25 mouse cellular contexts compared by ENCODE assay signal in genomic region chr11:67169301-67169700, GRCm38 (mm10). TPM values are rescaled to one million over a fixed set of nuclear protein-coding genes. Genes with fewer than 3 reads are reported as not detected.
DNase-seq lines count a peak whose midpoint lies in the region; ATAC-seq and TF ChIP-seq lines count a peak whose summit lies in the region.
"Had no signal": no experiment of that assay in that cellular context is flagged by ENCODE, and none has a peak within 500 bp of the region (broad histone marks: within the 10 kb centered on the region; RNA-seq: fewer than 3 reads in every experiment).

No protein-coding gene starts in this region.

- 42% methylated on average over 5 of the region's 5 CpGs for WGBS in hindbrain, postnatal 0 days
- 50% methylated on average over 5 of the region's 5 CpGs for WGBS in hindbrain, embryonic 13.5 days
- WGBS in kidney, embryonic 15.5 days, result 59% methylated on average over 5 of the region's 5 CpGs

- H3K4me3 ChIP-seq in hindbrain, postnatal 0 days (ENCODE audit: low read length), result no peak overlapping the region
- no peak overlapping the region for H3K4me3 ChIP-seq in hindbrain, embryonic 13.5 days
- no peak overlapping the region for H3K4me3 ChIP-seq in kidney, embryonic 15.5 days (replicated peaks)
- H3K4me3 ChIP-seq: embryonic facial prominence, embryonic 13.5 days; liver, embryonic 13.5 days; midbrain, embryonic 12.5 days had no signal

- no peak for ATAC-seq in hindbrain, postnatal 0 days
- no peak for ATAC-seq in hindbrain, embryonic 13.5 days (ENCODE audit: low FRiP score)
- no peak for ATAC-seq in kidney, embryonic 15.5 days (replicated peaks; ENCODE audit: low FRiP score)
- ATAC-seq: forebrain, embryonic 14.5 days had no signal

- no peaks in the 10 kb centered on the region for H3K9me3 ChIP-seq in hindbrain, postnatal 0 days (ENCODE audit: low read length)
- H3K9me3 ChIP-seq in hindbrain, embryonic 13.5 days, result no peaks in the 10 kb centered on the region
- no peaks in the 10 kb centered on the region for H3K9me3 ChIP-seq in kidney, embryonic 15.5 days (replicated peaks)
- H3K9me3 ChIP-seq: embryonic facial prominence, embryonic 13.5 days; liver, embryonic 13.5 days; midbrain, embryonic 12.5 days had no signal

- no peaks in the 10 kb centered on the region for H3K36me3 ChIP-seq in hindbrain, postnatal 0 days (ENCODE audit: insufficient read depth, low read length)
- H3K36me3 ChIP-seq in hindbrain, embryonic 13.5 days, result no peaks in the 10 kb centered on the region
- H3K36me3 ChIP-seq in kidney, embryonic 15.5 days, result no peaks in the 10 kb centered on the region
- H3K36me3 ChIP-seq: embryonic facial prominence, embryonic 13.5 days; liver, embryonic 13.5 days; midbrain, embryonic 12.5 days had no signal

- TF ChIP-seq CTCF in hindbrain, postnatal 0 days (IDR thresholded peaks at IDR 0.05; ENCODE audit: low read depth), result no peak

- H3K4me1 ChIP-seq in hindbrain, postnatal 0 days (ENCODE audit: insufficient read depth, low read length), result no peaks in the 10 kb centered on the region
- no peaks in the 10 kb centered on the region for H3K4me1 ChIP-seq in hindbrain, embryonic 13.5 days (replicated peaks)
- H3K4me1 ChIP-seq in kidney, embryonic 15.5 days, result no peaks in the 10 kb centered on the region
- H3K4me1 ChIP-seq: embryonic facial prominence, embryonic 13.5 days; liver, embryonic 13.5 days had no signal

- H3K27me3 ChIP-seq in hindbrain, postnatal 0 days (ENCODE audit: insufficient read depth, low read length), result no peaks in the 10 kb centered on the region
- no peaks in the 10 kb centered on the region for H3K27me3 ChIP-seq in hindbrain, embryonic 13.5 days
- H3K27me3 ChIP-seq in kidney, embryonic 15.5 days, result no peaks in the 10 kb centered on the region
- H3K27me3 ChIP-seq: embryonic facial prominence, embryonic 13.5 days; liver, embryonic 13.5 days; midbrain, embryonic 12.5 days had no signal

- H3K4me2 ChIP-seq in hindbrain, postnatal 0 days (ENCODE audit: low read depth, low read length), result no peak overlapping the region
- H3K4me2 ChIP-seq in hindbrain, embryonic 13.5 days, result no peak overlapping the region
- H3K4me2 ChIP-seq in kidney, embryonic 15.5 days, result no peak overlapping the region
- H3K4me2 ChIP-seq: embryonic facial prominence, embryonic 13.5 days; heart, embryonic 11.5 days; liver, embryonic 13.5 days; midbrain, embryonic 12.5 days had no signal

- H3K27ac ChIP-seq in hindbrain, postnatal 0 days, result no peak overlapping the region
- no peak overlapping the region for H3K27ac ChIP-seq in hindbrain, embryonic 13.5 days
- H3K27ac ChIP-seq in kidney, embryonic 15.5 days, result no peak overlapping the region
- H3K27ac ChIP-seq: embryonic facial prominence, embryonic 13.5 days; liver, embryonic 13.5 days; midbrain, embryonic 12.5 days; stomach, postnatal 0 days had no signal

- peak; percentile 17 for DNase-seq in adrenal gland, postnatal 14 days
- no peak for DNase-seq in adrenal gland, adult 8-10 months
- DNase-seq in gastrocnemius, postnatal 14 days, result peak; percentile 40
- DNase-seq in gastrocnemius, postnatal 36 days, result no peak
- peak; percentile 5 for DNase-seq in hindbrain, postnatal 0 days (ENCODE audit: low spot score)
- DNase-seq in mesoderm, embryonic 11.5 days (ENCODE audit: low read depth, low spot score), result peak; percentile 30
- DNase-seq: cerebellum, adult 2 months; kidney, adult 11 months; kidney, postnatal 4 days; liver, embryonic 13.5 days; lung, adult 2 months; lung, postnatal 14 days; right cerebral cortex, postnatal 14 days; thymus, adult 2 months; thymus, postnatal 4 days had no signal

- intact Hi-C loops in gastrocnemius, postnatal 14 days (cut with DNase I; ENCODE audit: low total_unique reads), result no loop called here
- intact Hi-C loops in gastrocnemius, postnatal 36 days (cut with DNase I), result no loop called here

- no peak overlapping the region for H3K9ac ChIP-seq in hindbrain, postnatal 0 days (replicated peaks; ENCODE audit: low read length)
- no peak overlapping the region for H3K9ac ChIP-seq in hindbrain, embryonic 13.5 days
- H3K9ac ChIP-seq in kidney, embryonic 15.5 days, result no peak overlapping the region
- H3K9ac ChIP-seq: embryonic facial prominence, embryonic 13.5 days; liver, embryonic 13.5 days; midbrain, embryonic 12.5 days had no signal

RNA-seq across cellular contexts. Expression of gene Myh2, which starts 1.5 kb away (rescaled TPM):
- 0.08 TPM in 1 of 2 replicates, not detected in the other for total RNA-seq in adrenal gland, postnatal 14 days (2021)
- total RNA-seq in adrenal gland, adult 8-10 months (2022), result not detected
- total RNA-seq in gastrocnemius, postnatal 14 days (2021), result 1,000 to 10,000 TPM; 1,817 to 1,833 TPM
- total RNA-seq in gastrocnemius, postnatal 36 days (2021), result 1,000 to 10,000 TPM; 1,281 to 1,857 TPM
- 0.10 and 0.11 TPM in 2 replicates for total RNA-seq in hindbrain, postnatal 0 days (2014; rRNA removed)
- polyA plus RNA-seq in hindbrain, postnatal 0 days (2015; fragmentation: Nextera tagmentation; extraction: Ambion mirVana), result 0.16 and 0.24 TPM in 2 replicates
- polyA plus RNA-seq in hindbrain, embryonic 13.5 days (2015; fragmentation: Nextera tagmentation; extraction: Ambion mirVana), result 0.16 and 0.25 TPM in 2 replicates
- polyA plus RNA-seq in kidney, embryonic 15.5 days (2015; fragmentation: Nextera tagmentation; extraction: Ambion mirVana), result 0.03 TPM in 1 of 2 replicates, not detected in the other
- total RNA-seq: heart, postnatal 14 days; megakaryocyte progenitor cell, adult 5-6 weeks had no signal
- polyA plus RNA-seq: cerebellum, adult 2 months; heart, embryonic 11.5 days; kidney, embryonic 16.5 days; liver, embryonic 13.5 days had no signal

RNA-seq across cellular contexts. Expression of gene Myh1, which starts 30.6 kb away (rescaled TPM):
- 0.23 and 0.30 TPM in 2 replicates for total RNA-seq in adrenal gland, postnatal 14 days (2021)
- total RNA-seq in adrenal gland, adult 8-10 months (2022), result under 1 TPM in 3 of 4 experiments, not detected in 1; 0.17 to 0.35 (median 0.25) TPM
- 1,000 to 10,000 TPM; 3,624 to 4,119 TPM for total RNA-seq in gastrocnemius, postnatal 14 days (2021)
- 1,000 to 10,000 TPM; 2,071 to 3,124 TPM for total RNA-seq in gastrocnemius, postnatal 36 days (2021)
- total RNA-seq in hindbrain, postnatal 0 days (2014; rRNA removed), result 0.32 and 0.52 TPM in 2 replicates
- 0.16 and 0.23 TPM in 2 replicates for polyA plus RNA-seq in hindbrain, postnatal 0 days (2015; fragmentation: Nextera tagmentation; extraction: Ambion mirVana)
- polyA plus RNA-seq in hindbrain, embryonic 13.5 days (2015; fragmentation: Nextera tagmentation; extraction: Ambion mirVana), result 0.14 TPM in 1 of 2 replicates, not detected in the other
- polyA plus RNA-seq in kidney, embryonic 15.5 days (2015; fragmentation: Nextera tagmentation; extraction: Ambion mirVana), result 0.10 and 0.17 TPM in 2 replicates
- total RNA-seq: heart, postnatal 14 days; megakaryocyte progenitor cell, adult 5-6 weeks had no signal
- polyA plus RNA-seq: cerebellum, adult 2 months; midbrain, embryonic 12.5 days had no signal

Comparison
In these comparisons a context has a peak if more than half of its experiments do, and no peak if none do; other contexts are left out.
1. DNase-seq: peak in adrenal gland, postnatal 14 days (single experiment), gastrocnemius, postnatal 14 days (single experiment), hindbrain, postnatal 0 days (single experiment) and mesoderm, embryonic 11.5 days (single experiment); none in adrenal gland, adult 8-10 months (single experiment) and gastrocnemius, postnatal 36 days (0 of 2).
2. RNA of gene Myh2, which starts 1.5 kb away (total RNA-seq): 1,281 to 1,857 TPM in gastrocnemius, postnatal 36 days and 1,817 to 1,833 TPM in gastrocnemius, postnatal 14 days; 0.10 to 0.11 TPM in hindbrain, postnatal 0 days, 0.08 TPM in adrenal gland, postnatal 14 days and not detected in adrenal gland, adult 8-10 months; every median in the first group is over 1,000 times any median in the second.
3. RNA of gene Myh1, which starts 30.6 kb away (total RNA-seq): 3,624 to 4,119 TPM in gastrocnemius, postnatal 14 days and 2,071 to 3,124 TPM in gastrocnemius, postnatal 36 days; 0.32 to 0.52 TPM in hindbrain, postnatal 0 days, 0.23 to 0.30 TPM in adrenal gland, postnatal 14 days and 0.17 to 0.35 TPM in adrenal gland, adult 8-10 months; every median in the first group is over 1,000 times any median in the second.